Mouse (Mus musculus): ENCODE measurements at regions not wholly inside any gene's neighbourhood (a gene's known extent, or its start where the extent isn't known, plus 50 kb on each side); places are given as distances from the start of the nearest gene placed in this dataset.

- no peak for ATAC-seq
Measured at GRCm38 (mm10) chr1:43367151-43367895, 77.1 kb upstream of the Nck2 start.

- ATAC-seq, result no peak
Measured at GRCm38 (mm10) chr1:43371863-43372262, 72.5 kb upstream of the Nck2 start.

- ATAC-seq, result no peak
Measured at GRCm38 (mm10) chr1:43374946-43375345, 69.4 kb upstream of the Nck2 start.

- no peak for ATAC-seq
Measured at GRCm38 (mm10) chr1:43375851-43376250, 68.5 kb upstream of the Nck2 start.

- ATAC-seq, result no peak
Measured at GRCm38 (mm10) chr1:43377491-43378263, 66.7 kb upstream of the Nck2 start.

GRCm38 (mm10) chr1:43385008-43385407, 59.4 kb upstream of the Nck2 start:
- ATAC-seq, result no peak

- ATAC-seq, result no peak
Measured at GRCm38 (mm10) chr1:43394035-43394434, 50.3 kb upstream of the Nck2 start.

Data from activated CD4-positive, CD25-positive, alpha-beta regulatory T cell, adult 4 months (primary cell).